Mouse (Mus musculus) hindbrain, postnatal 0 days (tissue): ENCODE measurements around the gene Lrp8. TPM values are rescaled to one million over a fixed set of nuclear protein-coding genes. Genes with fewer than 3 reads are reported as not detected.
A peak's percentile ranks its signal among the peaks of the same experiment; 100 is the strongest.

ENCODE experiments used
- ATAC-seq: fragments of 200-750 bp; cut with Nextera tagmentation; 2 replicates; pipeline ENCODE4 v1.8.0; 2017; ENCODE audit warnings: mild to moderate bottlenecking, moderate TSS enrichment, moderate library complexity
- DNase-seq: peaks from one replicate; pipeline ENCODE4 v3.0.0-alpha.2; 2015; ENCODE audit warnings: low spot score
- H3K27ac ChIP-seq: fragments of 300-500 bp; sonication (generic); 2 replicates; pipeline ENCODE4 v1.5.1; 2014; ENCODE audit warnings: mild to moderate bottlenecking
- H3K27me3 ChIP-seq: fragments of 300-500 bp; sonication (generic); 2 replicates; pipeline ENCODE4 v1.6.1; 2014; ENCODE audit warnings: low read length, mixed read lengths; ENCODE audit not compliant: insufficient read depth
- H3K36me3 ChIP-seq: fragments of 300-500 bp; sonication (generic); 2 replicates; pipeline ENCODE4 v1.6.1; 2014; ENCODE audit warnings: low read length, mixed read lengths; ENCODE audit not compliant: insufficient read depth
- H3K4me1 ChIP-seq: fragments of 300-500 bp; sonication (generic); 2 replicates; pipeline ENCODE4 v1.6.1; 2014; ENCODE audit warnings: antibody characterized with exemption, low read length, mixed read lengths; ENCODE audit not compliant: insufficient read depth
- H3K4me2 ChIP-seq: fragments of 300-500 bp; sonication (generic); 2 replicates; pipeline ENCODE4 v1.6.1; 2014; ENCODE audit warnings: low read depth, mild to moderate bottlenecking, low read length, moderate library complexity, mixed read lengths
- H3K4me3 ChIP-seq: fragments of 300-500 bp; sonication (generic); 2 replicates; pipeline ENCODE4 v1.5.1; 2014; ENCODE audit warnings: low read length
- H3K9ac ChIP-seq: fragments of 300-500 bp; sonication (generic); replicated peaks from 2 replicates; pipeline ENCODE4 v1.6.1; 2014; ENCODE audit warnings: mild to moderate bottlenecking, low read length, moderate library complexity, mixed read lengths
- H3K9me3 ChIP-seq: fragments of 300-500 bp; sonication (generic); 2 replicates; pipeline ENCODE4 v1.6.1; 2016; ENCODE audit warnings: low read length, mixed read lengths
- CTCF ChIP-seq: IDR thresholded peaks from 2 replicates; pipeline ENCODE4 v1.5.1; 2016; ENCODE audit warnings: antibody characterized with exemption, control low read depth, low read depth
- WGBS: fragments of 180-500 bp; shearing (Covaris S2); extraction: QIAGEN DNeasy Blood & Tissue Kit; methylation state at CpG from one replicate; pipeline ENCODE4 v1.1.7; 2014; 5-methylcytosine and 5-hydroxymethylcytosine counted together
- polyA plus RNA-seq: library from polyadenylated mRNA; unstranded; fragments of >200 nt; fragmentation: Nextera tagmentation; extraction: Ambion mirVana; gene quantifications from 2 replicates; pipeline ENCODE4 v1.2.1, GENCODE M21; 2015
- total RNA-seq: library from RNA; depleted of rRNA; stranded (reverse); fragments of >200 nt; gene quantifications from 2 replicates; pipeline ENCODE4 v1.2.3, GENCODE M21; 2014; rRNA removed

The Lrp8 gene
- total and polyA plus RNA-seq, 2 experiments from 2014 or later: 33.9 to 62.2 TPM

- Histone ChIP-seq H3K9ac (no peak overlapping the region), H3K4me3 (peak overlapping the region; percentile 60), H3K36me3 (no peaks in the 10 kb centered on the region), H3K27ac (no peak overlapping the region), H3K27me3 (no peaks in the 10 kb centered on the region), H3K4me2 (peak overlapping the region; percentile 86), H3K4me1 (peaks cover 5% of the 10 kb centered on the region; the same call in 1 of the 2 replicates), H3K9me3 (no peaks in the 10 kb centered on the region)
- ATAC-seq (no peak), DNase-seq (no peak)
- WGBS: 43% methylated on average over 7 of the region's 7 CpGs
- TF ChIP-seq CTCF: no peak
Observed at GRCm38 (mm10) chr4:107923803-107924194, 121.7 kb downstream of the Lrp8 start.

Other genes with a start within 250 kb of the Lrp8 start
- gene Dmrtb1, start 118.0 kb upstream of the Lrp8 start, total RNA-seq: 4.5 and 8.1 TPM in 2 replicates
- 9.6 and 12.2 TPM in 2 replicates for gene Dmrtb1, start 118.0 kb upstream of the Lrp8 start, polyA plus RNA-seq
- gene Magoh, start 77.5 kb downstream of the Lrp8 start, total RNA-seq: 31.7 and 35.4 TPM in 2 replicates
- 124 and 129 TPM in 2 replicates for gene Magoh, start 77.5 kb downstream of the Lrp8 start, polyA plus RNA-seq
- gene 0610037L13Rik, start 87.6 kb downstream of the Lrp8 start, total RNA-seq: 33.2 and 58.3 TPM in 2 replicates
- 110 and 111 TPM in 2 replicates for gene 0610037L13Rik, start 87.6 kb downstream of the Lrp8 start, polyA plus RNA-seq
- gene Cpt2, start 121.3 kb downstream of the Lrp8 start, total RNA-seq: 17.4 and 19.2 TPM in 2 replicates
- 13.8 TPM in 2 replicates for gene Cpt2, start 121.3 kb downstream of the Lrp8 start, polyA plus RNA-seq
- 0.25 TPM in 1 of 2 replicates, not detected in the other for gene Slc1a7, start 166.1 kb downstream of the Lrp8 start, total RNA-seq
- gene Slc1a7, start 166.1 kb downstream of the Lrp8 start, polyA plus RNA-seq: 0.05 and 0.09 TPM in 2 replicates